Mouse (Mus musculus) T-helper 17 cell (primary cell): ENCODE results near the gene Rap1gap2.

ENCODE experiments used
- in situ Hi-C, 2 experiments: fragments of 300-600 bp; cut with MboI, MseI; formaldehyde crosslinking; loops; 1 replicate in 1 of 2; 2 replicates in 1 of 2; pipeline ENCODE4 v1.15.1; 2025; ENCODE audit warnings: high pct_unique_total_duplicates in 2 of 2

Rap1gap2 gene

DNA sequence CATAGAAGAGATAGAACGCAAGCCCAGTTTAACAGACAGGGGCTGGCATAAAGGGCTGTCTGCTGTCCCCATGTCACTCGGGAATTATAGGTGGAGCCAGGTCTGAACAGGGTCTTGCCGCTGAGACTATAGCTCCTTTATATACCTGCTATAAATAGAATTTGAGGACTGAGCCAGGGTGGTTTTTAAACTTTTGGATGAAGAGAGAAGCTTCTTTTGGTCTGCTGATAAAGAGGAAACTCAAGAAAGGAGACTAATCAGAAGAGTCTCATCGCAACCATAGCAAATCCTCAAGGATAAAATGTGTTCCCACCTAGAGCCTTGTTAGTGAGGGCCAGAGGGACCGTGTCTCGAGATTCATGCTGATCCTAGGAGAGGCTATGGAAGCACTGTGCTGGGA is 272.8 kb downstream of the Rap1gap2 start, which contains the start of gene Olfr410:
TSS of gene Olfr410 (minus strand) at position 101 of the 400 bp plus-strand sequence.
- in situ Hi-C loops, result no loop called here
